Mouse (Mus musculus) kidney, adult 10 weeks (tissue): ENCODE measurements around the gene Ssr1. TPM values are rescaled to one million over a fixed set of nuclear protein-coding genes. Genes with fewer than 3 reads are reported as not detected.

Experiments
- polyA plus RNA-seq: library from polyadenylated mRNA; stranded (reverse); fragments of 350-450 nt; fragmentation: Illumina TruSeq; extraction: RNeasy Lipid Tissue Mini Kit (QIAGEN cat#74804); gene quantifications from one replicate; pipeline ENCODE4 v1.2.3, GENCODE M21; 2014; ENCODE audit warnings: low read depth, low replicate concordance

Gene Ssr1
- polyA plus RNA-seq = 153 TPM

DNA sequence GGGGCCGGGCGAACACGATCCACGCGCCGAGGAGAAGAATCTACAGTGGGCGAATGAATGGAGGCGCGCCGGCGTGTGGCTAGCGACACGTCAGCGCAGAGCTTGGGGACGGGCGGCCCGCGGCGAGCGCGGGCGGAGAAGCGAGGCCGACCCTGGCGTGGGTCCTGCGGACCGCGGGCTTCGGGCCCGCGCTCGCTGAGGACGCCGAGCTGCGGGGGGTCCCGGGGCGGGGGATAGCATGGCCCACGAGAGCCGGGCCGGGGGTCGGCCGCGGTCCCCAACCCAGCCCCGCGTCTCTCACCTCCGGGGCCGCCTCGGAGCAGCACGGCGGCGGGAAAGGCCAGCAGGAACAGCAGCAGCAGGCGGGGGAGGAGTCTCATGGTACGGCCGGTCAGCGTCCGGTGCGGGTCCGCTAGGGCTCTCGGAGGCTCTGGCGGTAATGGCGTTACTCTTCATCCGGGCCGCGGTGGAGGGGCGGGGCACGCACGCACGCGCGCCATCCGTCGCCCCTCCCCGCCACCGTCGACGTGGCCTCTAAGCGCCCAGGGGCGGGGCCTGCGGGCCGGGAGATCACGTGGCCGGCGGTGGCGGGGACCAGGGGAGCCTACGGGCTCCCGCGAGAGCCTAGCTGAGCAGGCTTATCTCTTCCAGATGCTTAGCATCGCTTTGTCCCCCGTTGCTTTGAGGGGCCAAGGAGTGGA, at the start of gene Ssr1:
Ssr1 (minus strand) TSS at position 514 of the 701 bp plus-strand sequence.

DNA sequence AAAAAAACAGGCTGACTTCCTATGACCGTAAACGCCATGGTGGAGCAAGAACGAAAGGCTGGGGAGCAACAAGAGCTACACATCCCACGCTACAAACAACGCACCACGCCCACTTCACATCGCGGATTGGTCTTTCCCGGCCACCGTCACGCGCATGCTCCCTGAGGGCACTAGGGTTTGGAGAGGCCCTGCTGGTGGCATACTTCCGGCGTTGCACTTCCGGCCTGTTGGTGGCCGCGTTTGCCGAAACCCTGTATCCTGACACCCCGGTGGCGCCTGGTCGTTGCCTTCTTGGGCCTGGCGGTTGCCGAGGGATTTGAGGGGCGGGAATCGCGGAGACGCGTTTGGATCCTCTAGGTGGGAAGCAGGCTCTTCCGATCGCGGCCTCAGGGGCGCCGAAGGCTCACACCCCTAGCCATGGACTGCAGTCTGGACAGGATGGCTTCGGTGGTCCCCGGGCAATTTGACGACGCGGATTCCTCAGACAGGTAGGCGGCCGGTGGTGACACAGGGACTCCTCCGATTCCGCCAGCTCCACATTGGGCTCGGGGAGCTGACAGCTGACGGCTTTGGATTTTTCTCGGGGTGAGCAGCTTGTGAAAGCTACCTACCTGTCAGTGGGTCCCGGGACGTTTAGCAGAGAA, 43.1 kb upstream of the Ssr1 start, which contains the start of gene Cage1:
Cage1 (minus strand) TSS at position 26 of the 644 bp plus-strand sequence.

DNA sequence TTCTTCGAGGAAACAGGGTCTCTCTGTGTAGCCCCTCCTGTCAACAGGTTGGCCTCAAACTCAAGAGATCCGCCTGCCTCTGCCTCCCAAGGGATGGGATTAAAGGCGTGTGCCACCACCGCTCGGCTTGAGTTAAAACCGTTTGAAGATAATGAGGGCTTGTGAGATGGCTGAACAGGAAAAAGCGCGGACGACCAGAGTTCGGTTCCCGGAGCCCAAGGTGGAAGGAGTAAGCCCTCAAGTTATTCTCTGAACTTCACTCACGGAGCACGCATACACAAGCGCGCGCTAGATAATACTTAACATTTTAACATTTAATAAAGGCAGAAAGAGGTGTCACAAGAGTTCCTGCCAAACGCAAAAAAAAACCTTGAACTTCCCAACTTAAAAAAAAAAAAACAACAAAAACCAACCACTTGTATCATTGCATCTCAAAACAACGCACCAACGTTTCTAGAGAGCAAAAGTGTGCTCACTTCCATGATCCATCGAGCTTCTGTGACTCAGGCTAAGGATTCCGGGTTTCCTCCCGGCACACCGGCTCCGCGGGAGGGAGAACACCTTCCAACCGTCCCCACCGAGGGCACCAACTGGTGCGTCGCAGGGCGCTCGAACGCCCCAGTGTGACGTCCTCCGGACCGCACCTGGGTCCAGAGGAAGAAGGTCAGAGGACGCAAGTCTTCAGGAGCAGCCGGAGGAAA, 42.5 kb upstream of the Ssr1 start, which contains the start of gene Riok1:
Riok1 (plus strand) TSS at position 653 of the 701 bp plus-strand sequence.

Other genes with a start within 250 kb of the Ssr1 start
- gene Rreb1, start 215.8 kb downstream of the Ssr1 start, polyA plus RNA-seq = 6.5 TPM
- 25.3 TPM for gene Riok1, start 42.8 kb upstream of the Ssr1 start, polyA plus RNA-seq
- gene Cage1, start 42.9 kb upstream of the Ssr1 start, polyA plus RNA-seq = 2.3 TPM
- 10.8 TPM for gene Dsp, start 157.1 kb upstream of the Ssr1 start, polyA plus RNA-seq
- gene Snrnp48, start 210.7 kb upstream of the Ssr1 start, polyA plus RNA-seq = 40.8 TPM